Mouse (Mus musculus) C2C12 (cell line): ENCODE results near the gene Chd6. TPM values are rescaled to one million over a fixed set of nuclear protein-coding genes. Genes with fewer than 3 reads are reported as not detected.

Experiments
- H3K27me3 ChIP-seq: one replicate; pipeline ENCODE4 v1.6.1; 2011; ENCODE audit not compliant: control insufficient read depth, insufficient read depth, insufficient read length
- H3K36me3 ChIP-seq: one replicate; pipeline ENCODE4 v1.6.1; 2011; ENCODE audit not compliant: control insufficient read depth, insufficient read depth
- H3K4me3 ChIP-seq: one replicate; pipeline ENCODE4 v1.5.1; 2011; ENCODE audit warnings: mild to moderate bottlenecking, control low read depth; ENCODE audit not compliant: poor library complexity, insufficient read depth, severe bottlenecking
- H3K79me2 ChIP-seq: one replicate; pipeline ENCODE4 v1.6.1; 2011; ENCODE audit not compliant: control insufficient read depth, insufficient read depth
- H3K79me3 ChIP-seq: one replicate; pipeline ENCODE4 v1.6.1; 2011; ENCODE audit warnings: low read depth, control low read depth
- H3ac ChIP-seq: one replicate; pipeline ENCODE3; 2011; ENCODE audit warnings: low read depth; ENCODE audit not compliant: control insufficient read depth, insufficient read length
- CEBPB ChIP-seq: IDR thresholded peaks from one replicate; pipeline ENCODE4 v1.6.1; 2011; ENCODE audit warnings: low read depth, mild to moderate bottlenecking, control low read depth, moderate library complexity
- CTCF ChIP-seq: IDR thresholded peaks from one replicate; pipeline ENCODE4 v1.5.1; 2011; ENCODE audit not compliant: control insufficient read depth, insufficient read depth, insufficient read length
- FOSL1 ChIP-seq: IDR thresholded peaks from one replicate; pipeline ENCODE4 v1.8.0; 2011; ENCODE audit warnings: mild to moderate bottlenecking, low read length; ENCODE audit not compliant: poor library complexity, insufficient read depth, severe bottlenecking
- MAX ChIP-seq: IDR thresholded peaks from one replicate; pipeline ENCODE4 v1.6.1; 2011; ENCODE audit warnings: mild to moderate bottlenecking, control low read depth
- MYOD1 ChIP-seq: IDR thresholded peaks from one replicate; pipeline ENCODE4 v1.6.1; 2011; ENCODE audit warnings: low read depth; ENCODE audit not compliant: control insufficient read depth, insufficient read length
- MYOG ChIP-seq: IDR thresholded peaks from one replicate; pipeline ENCODE4 v1.6.1; 2011; ENCODE audit not compliant: control insufficient read depth, insufficient read length; ENCODE audit errors: extremely low read depth
- USF1 ChIP-seq: IDR thresholded peaks from one replicate; pipeline ENCODE4 v1.6.1; 2011; ENCODE audit warnings: low read depth, mild to moderate bottlenecking, control low read depth, moderate library complexity
- polyA plus RNA-seq: library from polyadenylated mRNA; unstranded; fragments of >200 nt; fragmentation: generic; extraction: Trizol; gene quantifications from one replicate; pipeline ENCODE4 v1.2.1, GENCODE M21; 2012; ENCODE audit warnings: missing spikeins

Gene Chd6
- polyA plus RNA-seq, 1 experiment, result 3.9 TPM

DNA sequence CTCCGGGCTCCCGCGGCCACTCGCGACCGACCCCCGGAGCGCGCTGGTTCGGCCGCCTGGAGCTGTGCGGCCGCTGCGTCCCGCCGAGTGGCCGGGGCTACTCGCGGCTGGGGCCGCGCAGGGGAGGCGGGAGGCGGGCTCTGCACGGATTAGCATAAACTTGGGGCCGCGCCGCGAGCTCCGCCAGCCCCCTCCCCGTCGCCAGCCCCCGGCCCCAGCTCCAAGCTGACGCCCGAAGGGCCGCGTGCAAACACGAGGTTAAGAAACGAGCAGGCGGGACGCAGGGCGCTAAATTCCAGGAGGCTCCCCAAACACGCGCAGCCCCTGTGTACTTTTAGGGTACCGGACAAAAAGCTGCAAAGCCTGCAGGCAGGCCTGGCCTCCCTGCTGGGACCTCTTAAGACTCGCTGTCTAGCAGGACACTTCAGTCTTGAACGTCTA lies 196.6 kb downstream of the Chd6 start, which contains the start of gene Emilin3:
TSS of gene Emilin3 (minus strand) at position 98 of the 441 bp plus-strand sequence.
- TF ChIP-seq MYOG (no peak), FOSL1 (no peak), CEBPB (no peak), CTCF (no peak), USF1 (no peak), MAX (no peak), MYOD1 (no peak)
- no peak within 1 kb of the TSS for H3ac ChIP-seq
- no peaks in the 10 kb centered on the region for H3K36me3 ChIP-seq
- peaks cover 16% of the 10 kb centered on the region for H3K27me3 ChIP-seq
- H3K79me2 ChIP-seq, result no peaks in the 10 kb centered on the region
- H3K4me3 ChIP-seq, result no peak within 1 kb of the TSS
- H3K79me3 ChIP-seq, result no peaks in the 10 kb centered on the region

GRCm38 (mm10) chr2:160911558-160912201 lies 197.2 kb downstream of the Chd6 start:
- Histone ChIP-seq H3K36me3 (no peaks in the 10 kb centered on the region), H3K4me3 (no peak overlapping the region), H3K79me2 (no peaks in the 10 kb centered on the region), H3K27me3 (peaks cover 16% of the 10 kb centered on the region), H3K79me3 (no peaks in the 10 kb centered on the region), H3ac (no peak overlapping the region)
- TF ChIP-seq FOSL1 (no peak), MYOD1 (no peak), MYOG (no peak), CEBPB (no peak), USF1 (no peak), CTCF (no peak), MAX (no peak)

GRCm38 (mm10) chr2:160910633-160911032 lies 198.2 kb downstream of the Chd6 start:
- H3K79me3 ChIP-seq, result no peaks in the 10 kb centered on the region
- H3K27me3 ChIP-seq, result peaks cover 13% of the 10 kb centered on the region
- H3ac ChIP-seq, result no peak overlapping the region
- TF ChIP-seq CTCF (no peak), USF1 (no peak), FOSL1 (no peak), MAX (no peak), MYOD1 (no peak), CEBPB (no peak), MYOG (no peak)
- H3K4me3 ChIP-seq, result no peak overlapping the region
- H3K79me2 ChIP-seq, result no peaks in the 10 kb centered on the region
- no peaks in the 10 kb centered on the region for H3K36me3 ChIP-seq

DNA sequence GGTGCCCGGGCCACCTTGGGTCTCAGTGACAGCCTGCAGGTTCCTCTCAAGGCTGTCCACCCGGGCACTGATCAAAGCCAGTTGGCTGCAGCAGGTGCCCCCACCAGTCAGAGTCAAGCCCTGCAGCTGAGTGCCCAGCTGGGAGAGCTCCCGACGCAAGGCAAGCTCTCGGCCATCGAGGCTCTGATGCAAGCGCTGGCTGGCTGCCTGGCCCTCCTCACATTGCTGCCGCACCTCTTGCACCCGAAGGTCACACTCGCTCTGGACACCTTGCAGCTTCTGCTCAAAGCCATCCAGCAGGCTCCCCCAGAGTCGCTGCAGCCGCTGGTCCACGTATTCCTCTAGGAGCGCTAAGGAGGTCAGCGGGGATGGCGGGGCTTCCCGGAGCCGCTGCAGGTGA lies 200.3 kb downstream of the Chd6 start:
- H3K4me3 ChIP-seq, result no peak overlapping the region
- H3K79me2 ChIP-seq, result no peaks in the 10 kb centered on the region
- TF ChIP-seq MAX, result no peak
- TF ChIP-seq CTCF, result no peak
- TF ChIP-seq FOSL1, result no peak
- no peak for TF ChIP-seq MYOG
- TF ChIP-seq USF1, result no peak
- no peak for TF ChIP-seq CEBPB
- no peak for TF ChIP-seq MYOD1
- H3K79me3 ChIP-seq, result no peaks in the 10 kb centered on the region
- peaks cover 13% of the 10 kb centered on the region for H3K27me3 ChIP-seq
- H3K36me3 ChIP-seq, result no peaks in the 10 kb centered on the region
- no peak overlapping the region for H3ac ChIP-seq

GRCm38 (mm10) chr2:160906101-160906500 lies 202.8 kb downstream of the Chd6 start:
- no peak overlapping the region for H3ac ChIP-seq
- H3K79me2 ChIP-seq, result no peaks in the 10 kb centered on the region
- no peak overlapping the region for H3K4me3 ChIP-seq
- no peaks in the 10 kb centered on the region for H3K27me3 ChIP-seq
- no peaks in the 10 kb centered on the region for H3K79me3 ChIP-seq
- no peak for TF ChIP-seq MAX
- TF ChIP-seq FOSL1, result no peak
- no peaks in the 10 kb centered on the region for H3K36me3 ChIP-seq

- Histone ChIP-seq H3K27me3 (no peaks in the 10 kb centered on the region), H3ac (no peak overlapping the region), H3K79me3 (no peaks in the 10 kb centered on the region), H3K36me3 (no peaks in the 10 kb centered on the region), H3K4me3 (no peak overlapping the region), H3K79me2 (no peaks in the 10 kb centered on the region)
- TF ChIP-seq FOSL1 (no peak), CEBPB (no peak), MYOD1 (no peak), MAX (no peak), CTCF (no peak), USF1 (no peak), MYOG (no peak)
Observed at GRCm38 (mm10) chr2:160905301-160905700, 203.6 kb downstream of the Chd6 start.
